Mouse (Mus musculus): ENCODE measurements around the gene Cpne4. TPM values are rescaled to one million over a fixed set of nuclear protein-coding genes. Genes with fewer than 3 reads are reported as not detected.

Cpne4 gene
- total RNA-seq, 2 experiments from 2014 or later = 130 to 132 TPM

GRCm38 (mm10) chr9:104854245-104854921 lies 307.3 kb downstream of the Cpne4 start:
- DNase-seq (ENCODE audit: low spot score in 2 of 2) = no peak

GRCm38 (mm10) chr9:104865830-104866229 lies 318.7 kb downstream of the Cpne4 start:
- no peak for DNase-seq (ENCODE audit: low spot score in 2 of 2)

- DNase-seq (ENCODE audit: low spot score in 2 of 2) = no peak
Observed at GRCm38 (mm10) chr9:104872586-104872985, 325.5 kb downstream of the Cpne4 start.

- DNase-seq (ENCODE audit: low spot score in 2 of 2) = no peak
Observed at GRCm38 (mm10) chr9:104874157-104874556, 327.1 kb downstream of the Cpne4 start.

GRCm38 (mm10) chr9:104877014-104877413 lies 329.9 kb downstream of the Cpne4 start:
- DNase-seq (ENCODE audit: low spot score in 2 of 2) = no peak

- no peak for DNase-seq (ENCODE audit: low spot score in 2 of 2)
Observed at GRCm38 (mm10) chr9:104878558-104878957, 331.5 kb downstream of the Cpne4 start.

GRCm38 (mm10) chr9:104890517-104890916 lies 343.4 kb downstream of the Cpne4 start:
- no peak for DNase-seq (ENCODE audit: low spot score in 2 of 2)

GRCm38 (mm10) chr9:104895360-104895759 lies 348.3 kb downstream of the Cpne4 start:
- DNase-seq (ENCODE audit: low spot score in 2 of 2) = no peak

GRCm38 (mm10) chr9:104901118-104901517 lies 354.0 kb downstream of the Cpne4 start:
- no peak for DNase-seq (ENCODE audit: low spot score in 2 of 2)

- DNase-seq (ENCODE audit: low spot score in 2 of 2) = no peak
Observed at GRCm38 (mm10) chr9:104901827-104902226, 354.7 kb downstream of the Cpne4 start.

- DNase-seq (ENCODE audit: low spot score in 2 of 2) = no peak
Observed at GRCm38 (mm10) chr9:104912686-104913085, 365.6 kb downstream of the Cpne4 start.

- no peak for DNase-seq (ENCODE audit: low spot score in 2 of 2)
Observed at GRCm38 (mm10) chr9:104913327-104913726, 366.2 kb downstream of the Cpne4 start.

GRCm38 (mm10) chr9:104921197-104921596 lies 374.1 kb downstream of the Cpne4 start:
- DNase-seq (ENCODE audit: low spot score in 2 of 2) = no peak

GRCm38 (mm10) chr9:104922051-104922450 lies 375.0 kb downstream of the Cpne4 start:
- DNase-seq (ENCODE audit: low spot score in 2 of 2) = no peak

- DNase-seq (ENCODE audit: low spot score in 2 of 2) = peak; percentile 14 to 48
Observed at GRCm38 (mm10) chr9:104928806-104929205, 381.7 kb downstream of the Cpne4 start.

GRCm38 (mm10) chr9:104940389-104940788 lies 393.3 kb downstream of the Cpne4 start:
- DNase-seq (ENCODE audit: low spot score in 2 of 2) = no peak

GRCm38 (mm10) chr9:104950551-104950950 lies 403.5 kb downstream of the Cpne4 start:
- no peak for DNase-seq (ENCODE audit: low spot score in 2 of 2)

GRCm38 (mm10) chr9:104952176-104952575 lies 405.1 kb downstream of the Cpne4 start:
- DNase-seq (ENCODE audit: low spot score in 2 of 2) = no peak

- peak in 1 of 2 experiments; percentile 7 for DNase-seq (ENCODE audit: low spot score in 2 of 2)
Observed at GRCm38 (mm10) chr9:104972828-104973227, 425.7 kb downstream of the Cpne4 start.

GRCm38 (mm10) chr9:104981934-104982548 lies 435.0 kb downstream of the Cpne4 start:
- no peak for DNase-seq (ENCODE audit: low spot score in 2 of 2)

- no peak for DNase-seq (ENCODE audit: low spot score in 2 of 2)
Observed at GRCm38 (mm10) chr9:104998225-104998624, 451.1 kb downstream of the Cpne4 start.

GRCm38 (mm10) chr9:105010721-105011120 lies 463.6 kb downstream of the Cpne4 start:
- peak in 1 of 2 experiments; percentile 36 for DNase-seq (ENCODE audit: low spot score in 2 of 2)

- DNase-seq (ENCODE audit: low spot score in 2 of 2) = peak; percentile 4 to 53
Observed at GRCm38 (mm10) chr9:105018186-105018585, 471.1 kb downstream of the Cpne4 start.

Data from layer of hippocampus, adult 18-20 months (tissue).